Mouse (Mus musculus) forebrain, embryonic 12.5 days (tissue): ENCODE data around the gene Galnt10. TPM values are rescaled to one million over a fixed set of nuclear protein-coding genes. Genes with fewer than 3 reads are reported as not detected.

Source experiments
- polyA plus RNA-seq: library from polyadenylated mRNA; unstranded; fragments of >200 nt; fragmentation: Nextera tagmentation; extraction: Ambion mirVana; gene quantifications from 2 replicates; pipeline ENCODE4 v1.2.1, GENCODE M21; 2016

The Galnt10 gene
- polyA plus RNA-seq, 1 experiment from 2014 or later = 16.8 TPM

Other genes starting within 250 kb of the Galnt10 start
- 79.0 and 81.5 TPM in 2 replicates for gene Fam114a2, start 126.8 kb upstream of the Galnt10 start, polyA plus RNA-seq
- gene Mfap3, start 126.8 kb upstream of the Galnt10 start, polyA plus RNA-seq = 51.6 and 58.1 TPM in 2 replicates
- 12.5 and 15.0 TPM in 2 replicates for gene Sap30l, start 156.2 kb downstream of the Galnt10 start, polyA plus RNA-seq
- gene Hand1, start 187.4 kb downstream of the Galnt10 start, polyA plus RNA-seq = not detected in 2 replicates